Mouse (Mus musculus) lung, adult 2 months (tissue): ENCODE measurements around the gene Umps.

Source experiments
- CTCF ChIP-seq: fragments of 200-500 bp; IDR thresholded peaks from 2 replicates; pipeline ENCODE4 v1.5.1; 2011; ENCODE audit warnings: mild to moderate bottlenecking, low read length, control low read depth; ENCODE audit not compliant: insufficient read depth
- POLR2A ChIP-seq: fragments of 200-500 bp; IDR thresholded peaks from 2 replicates; pipeline ENCODE4 v1.6.1; 2011; ENCODE audit warnings: low read depth, mild to moderate bottlenecking, control low read depth, low read length, borderline replicate concordance; ENCODE audit errors: extremely low read depth

- TF ChIP-seq CTCF (no peak), POLR2A (no peak)
Observed at GRCm38 (mm10) chr16:33922111-33923000, 44.5 kb downstream of the Umps start.
